Mouse (Mus musculus) megakaryocyte, adult 5-6 weeks (primary cell): ENCODE results near the gene H2afx. TPM values are rescaled to one million over a fixed set of nuclear protein-coding genes. Genes with fewer than 3 reads are reported as not detected.

Experiments used
- ATAC-seq: 2 replicates; pipeline ENCODE4 v1.8.0; 2016; ENCODE audit warnings: mild to moderate bottlenecking, inconsistent platforms; ENCODE audit not compliant: poor library complexity, severe bottlenecking
- total RNA-seq, 2 experiments: library from RNA; stranded (forward) in 1 of 2; stranded (reverse) in 1 of 2; fragments of 153-499, 151-499 nt in 1 of 2; fragments of 221-1000, 200-1000 nt in 1 of 2; gene quantifications; 2 replicates each; pipeline versions ENCODE4 v1.2.3 to v1.2.4; 2015 to 2017

H2afx gene
- total RNA-seq, 2 experiments from 2014 or later, result 144 to 262 TPM

- ATAC-seq, result no peak
These were observed 43.7 kb downstream of the H2afx start for GRCm38 (mm10) chr9:44378153-44378730.

- peak; percentile 98 for ATAC-seq
These were observed 44.8 kb downstream of the H2afx start, which contains the start of gene Hyou1 for GRCm38 (mm10) chr9:44379054-44379834. Gene Hyou1 (plus strand): TSS chr9:44379490.

GRCm38 (mm10) chr9:44379862-44380261 lies 45.4 kb downstream of the H2afx start:
- ATAC-seq, result no peak

GRCm38 (mm10) chr9:44384596-44384995 lies 50.1 kb downstream of the H2afx start:
- ATAC-seq, result no peak

Other genes with a start within 250 kb of the H2afx start
- gene Mfrp, start 233.0 kb upstream of the H2afx start, total RNA-seq (2015), result not detected in 2 replicates
- 0.24 TPM in 1 of 2 replicates, not detected in the other for gene Mfrp, start 233.0 kb upstream of the H2afx start, total RNA-seq (2017)
- 0.27 TPM in 1 of 2 replicates, not detected in the other for gene C1qtnf5, start 227.4 kb upstream of the H2afx start, total RNA-seq (2015)
- 0.40 TPM in 1 of 2 replicates, not detected in the other for gene C1qtnf5, start 227.4 kb upstream of the H2afx start, total RNA-seq (2017)
- not detected in 2 replicates for gene Gm49380, start 221.2 kb upstream of the H2afx start, total RNA-seq (2015)
- not detected in 2 replicates for gene Gm49380, start 221.2 kb upstream of the H2afx start, total RNA-seq (2017)
- gene Rnf26, start 221.2 kb upstream of the H2afx start, total RNA-seq (2015), result 35.9 and 36.7 TPM in 2 replicates
- gene Rnf26, start 221.2 kb upstream of the H2afx start, total RNA-seq (2017), result 16.3 and 20.9 TPM in 2 replicates
- 1.6 TPM in 2 replicates for gene Mcam, start 200.2 kb upstream of the H2afx start, total RNA-seq (2015)
- 3.2 and 5.8 TPM in 2 replicates for gene Mcam, start 200.2 kb upstream of the H2afx start, total RNA-seq (2017)
- gene Cbl, start 100.6 kb upstream of the H2afx start, total RNA-seq (2015), result 179 and 180 TPM in 2 replicates
- gene Cbl, start 100.6 kb upstream of the H2afx start, total RNA-seq (2017), result 45.3 and 70.2 TPM in 2 replicates
- not detected in 2 replicates for gene Ccdc153, start 94.0 kb upstream of the H2afx start, total RNA-seq (2015)
- gene Ccdc153, start 94.0 kb upstream of the H2afx start, total RNA-seq (2017), result not detected in 2 replicates
- 0.07 and 0.34 TPM in 2 replicates for gene Pdzd3, start 83.2 kb upstream of the H2afx start, total RNA-seq (2015)
- not detected in 2 replicates for gene Pdzd3, start 83.2 kb upstream of the H2afx start, total RNA-seq (2017)
- 9.5 and 13.1 TPM in 2 replicates for gene Nlrx1, start 66.1 kb upstream of the H2afx start, total RNA-seq (2015)
- gene Nlrx1, start 66.1 kb upstream of the H2afx start, total RNA-seq (2017), result 12.1 and 12.4 TPM in 2 replicates
- 1.3 and 3.9 TPM in 2 replicates for gene Abcg4, start 46.1 kb upstream of the H2afx start, total RNA-seq (2015)
- gene Abcg4, start 46.1 kb upstream of the H2afx start, total RNA-seq (2017), result 1.1 and 1.7 TPM in 2 replicates
- 12.3 and 18.4 TPM in 2 replicates for gene Hinfp, start 29.0 kb upstream of the H2afx start, total RNA-seq (2015)
- 13.1 and 15.3 TPM in 2 replicates for gene Hinfp, start 29.0 kb upstream of the H2afx start, total RNA-seq (2017)
- 12.0 and 16.4 TPM in 2 replicates for gene C2cd2l, start 14.4 kb upstream of the H2afx start, total RNA-seq (2015)
- gene C2cd2l, start 14.4 kb upstream of the H2afx start, total RNA-seq (2017), result 11.0 and 13.4 TPM in 2 replicates
- gene Dpagt1, start 8.7 kb upstream of the H2afx start, total RNA-seq (2015), result 37.7 and 39.4 TPM in 2 replicates
- gene Dpagt1, start 8.7 kb upstream of the H2afx start, total RNA-seq (2017), result 15.2 and 17.4 TPM in 2 replicates
- 63.1 and 83.4 TPM in 2 replicates for gene Hmbs, start 9.5 kb downstream of the H2afx start, total RNA-seq (2015)
- 31.2 and 41.1 TPM in 2 replicates for gene Hmbs, start 9.5 kb downstream of the H2afx start, total RNA-seq (2017)
- 19.2 and 19.4 TPM in 2 replicates for gene Vps11, start 27.0 kb downstream of the H2afx start, total RNA-seq (2015)
- gene Vps11, start 27.0 kb downstream of the H2afx start, total RNA-seq (2017), result 22.7 and 26.8 TPM in 2 replicates
- 27.2 and 29.7 TPM in 2 replicates for gene Hyou1, start 44.8 kb downstream of the H2afx start, total RNA-seq (2015)
- 48.3 and 49.7 TPM in 2 replicates for gene Hyou1, start 44.8 kb downstream of the H2afx start, total RNA-seq (2017)
- 19.7 and 23.5 TPM in 2 replicates for gene Slc37a4, start 62.2 kb downstream of the H2afx start, total RNA-seq (2015)
- 14.8 and 28.3 TPM in 2 replicates for gene Slc37a4, start 62.2 kb downstream of the H2afx start, total RNA-seq (2017)
- gene Rps25, start 72.4 kb downstream of the H2afx start, total RNA-seq (2015), result 2,100 and 2,121 TPM in 2 replicates
- gene Rps25, start 72.4 kb downstream of the H2afx start, total RNA-seq (2017), result 1,309 and 1,413 TPM in 2 replicates
- 91.3 and 95.4 TPM in 2 replicates for gene Trappc4, start 72.9 kb downstream of the H2afx start, total RNA-seq (2015)
- gene Trappc4, start 72.9 kb downstream of the H2afx start, total RNA-seq (2017), result 24.1 and 32.5 TPM in 2 replicates
- 24.5 TPM in 2 replicates for gene Ccdc84, start 83.9 kb downstream of the H2afx start, total RNA-seq (2015)
- 19.8 and 27.1 TPM in 2 replicates for gene Ccdc84, start 83.9 kb downstream of the H2afx start, total RNA-seq (2017)
- not detected in 2 replicates for gene Foxr1, start 106.4 kb downstream of the H2afx start, total RNA-seq (2015)
- gene Foxr1, start 106.4 kb downstream of the H2afx start, total RNA-seq (2017), result not detected in 2 replicates
- gene Upk2, start 120.3 kb downstream of the H2afx start, total RNA-seq (2015), result not detected in 2 replicates
- gene Upk2, start 120.3 kb downstream of the H2afx start, total RNA-seq (2017), result not detected in 2 replicates
- gene Bcl9l, start 148.1 kb downstream of the H2afx start, total RNA-seq (2015), result 6.0 TPM in 2 replicates
- gene Bcl9l, start 148.1 kb downstream of the H2afx start, total RNA-seq (2017), result 2.6 and 3.0 TPM in 2 replicates
- not detected in 2 replicates for gene Cxcr5, start 227.2 kb downstream of the H2afx start, total RNA-seq (2015)
- gene Cxcr5, start 227.2 kb downstream of the H2afx start, total RNA-seq (2017), result not detected in 2 replicates